Mouse (Mus musculus): ENCODE results near the gene Stk39. TPM values are rescaled to one million over a fixed set of nuclear protein-coding genes. Genes with fewer than 3 reads are reported as not detected.

Stk39 gene
- polyA plus RNA-seq, 1 experiment from 2014 or later: 30.0 TPM

DNA sequence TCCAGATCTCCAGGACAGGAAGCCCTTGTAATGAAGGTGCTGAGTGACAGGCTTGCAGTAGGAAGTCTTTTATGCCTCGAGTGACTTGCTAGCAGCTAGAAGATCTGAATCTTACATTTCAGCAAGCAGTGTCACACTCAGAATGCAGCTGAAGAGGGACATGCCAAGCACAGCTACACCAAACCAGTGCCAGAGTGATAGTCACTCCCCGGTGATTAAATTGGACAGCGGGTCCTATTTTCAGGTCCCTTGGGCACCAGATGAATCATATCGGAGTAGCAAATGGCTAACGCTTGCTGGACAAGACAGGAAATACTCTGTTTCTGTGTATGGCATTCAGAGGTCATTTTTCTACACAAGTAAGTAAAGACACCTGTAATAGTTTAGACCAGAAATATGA is 207.2 kb downstream of the Stk39 start:
- Histone ChIP-seq H3K27ac (ENCODE audit: low read depth, low read length) (no peak overlapping the region), H3K4me2 (replicated peaks; ENCODE audit: low read depth, low read length) (no peak overlapping the region), H3K9me3 (ENCODE audit: control insufficient read depth, low read length) (no peaks in the 10 kb centered on the region), H3K4me1 (ENCODE audit: control insufficient read depth, insufficient read depth, low read length) (no peaks in the 10 kb centered on the region), H3K4me3 (ENCODE audit: low read length) (no peak overlapping the region), H3K9ac (ENCODE audit: low read depth, low read length) (no peak overlapping the region), H3K36me3 (ENCODE audit: control insufficient read depth, insufficient read depth, low read length) (no peaks in the 10 kb centered on the region), H3K27me3 (ENCODE audit: control insufficient read depth, insufficient read depth, low read length) (no peaks in the 10 kb centered on the region)
- ATAC-seq (ENCODE audit: low FRiP score, low TSS enrichment): no peak
- 81% methylated on average over 5 of the region's 5 CpGs for WGBS

- WGBS: 91% methylated on average over 2 of the region's 2 CpGs
- H3K9me3 ChIP-seq (ENCODE audit: control insufficient read depth, low read length): no peaks in the 10 kb centered on the region
These were observed 211.2 kb downstream of the Stk39 start for GRCm38 (mm10) chr2:68260911-68261310.

DNA sequence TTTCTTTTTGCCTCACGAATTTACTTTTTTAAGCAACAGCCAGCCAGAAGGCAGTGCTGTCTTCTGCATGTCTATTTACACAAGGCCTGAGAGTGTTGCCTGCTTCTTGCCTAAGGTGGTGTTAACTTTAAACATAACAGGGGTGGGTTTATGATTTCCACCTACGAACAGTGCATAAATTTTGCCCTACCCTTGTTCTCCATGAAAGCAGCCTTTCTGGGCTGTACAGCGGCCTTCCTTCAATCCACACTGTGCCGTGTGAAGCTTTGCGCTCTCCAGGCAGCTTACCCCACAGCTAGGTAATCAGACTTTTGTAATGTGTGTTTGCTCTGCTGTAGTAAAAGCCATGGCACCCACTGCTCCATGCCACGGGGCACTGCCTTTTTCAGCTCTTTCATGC is 214.5 kb downstream of the Stk39 start:
- no peak for ATAC-seq (ENCODE audit: low FRiP score, low TSS enrichment)
- Histone ChIP-seq H3K4me2 (replicated peaks; ENCODE audit: low read depth, low read length) (no peak overlapping the region), H3K27ac (ENCODE audit: low read depth, low read length) (no peak overlapping the region), H3K4me3 (ENCODE audit: low read length) (no peak overlapping the region), H3K27me3 (ENCODE audit: control insufficient read depth, insufficient read depth, low read length) (no peaks in the 10 kb centered on the region), H3K36me3 (ENCODE audit: control insufficient read depth, insufficient read depth, low read length) (0 out of 2 replicates have a peak, but pooled peaks cover 3% of the 10 kb centered on the region), H3K4me1 (ENCODE audit: control insufficient read depth, insufficient read depth, low read length) (no peaks in the 10 kb centered on the region), H3K9ac (ENCODE audit: low read depth, low read length) (no peak overlapping the region), H3K9me3 (ENCODE audit: control insufficient read depth, low read length) (no peaks in the 10 kb centered on the region)
- 82% methylated on average over 6 of the region's 6 CpGs for WGBS

More at GRCm38 (mm10) chr2:68260911-68261310, 211.2 kb downstream of the Stk39 start:
- ATAC-seq (ENCODE audit: low FRiP score, low TSS enrichment): no peak
- Histone ChIP-seq H3K36me3 (ENCODE audit: control insufficient read depth, insufficient read depth, low read length) (0 out of 2 replicates have a peak, but pooled peaks cover 3% of the 10 kb centered on the region), H3K4me3 (ENCODE audit: low read length) (no peak overlapping the region), H3K4me2 (replicated peaks; ENCODE audit: low read depth, low read length) (no peak overlapping the region), H3K9ac (ENCODE audit: low read depth, low read length) (no peak overlapping the region), H3K4me1 (ENCODE audit: control insufficient read depth, insufficient read depth, low read length) (no peaks in the 10 kb centered on the region), H3K27ac (ENCODE audit: low read depth, low read length) (no peak overlapping the region), H3K27me3 (ENCODE audit: control insufficient read depth, insufficient read depth, low read length) (no peaks in the 10 kb centered on the region)

GRCm38 (mm10) chr2:68256472-68256871 is 215.6 kb downstream of the Stk39 start:
- WGBS: 93% methylated on average over 8 of the region's 8 CpGs
- no peak overlapping the region for H3K9ac ChIP-seq (ENCODE audit: low read depth, low read length)
- 0 out of 2 replicates have a peak, but pooled peaks cover 3% of the 10 kb centered on the region for H3K36me3 ChIP-seq (ENCODE audit: control insufficient read depth, insufficient read depth, low read length)
- H3K4me1 ChIP-seq (ENCODE audit: control insufficient read depth, insufficient read depth, low read length): no peaks in the 10 kb centered on the region
- no peaks in the 10 kb centered on the region for H3K9me3 ChIP-seq (ENCODE audit: control insufficient read depth, low read length)
- no peak for ATAC-seq (ENCODE audit: low FRiP score, low TSS enrichment)
- no peak overlapping the region for H3K27ac ChIP-seq (ENCODE audit: low read depth, low read length)
- no peak overlapping the region for H3K4me3 ChIP-seq (ENCODE audit: low read length)
- no peaks in the 10 kb centered on the region for H3K27me3 ChIP-seq (ENCODE audit: control insufficient read depth, insufficient read depth, low read length)
- H3K4me2 ChIP-seq (replicated peaks; ENCODE audit: low read depth, low read length): no peak overlapping the region

DNA sequence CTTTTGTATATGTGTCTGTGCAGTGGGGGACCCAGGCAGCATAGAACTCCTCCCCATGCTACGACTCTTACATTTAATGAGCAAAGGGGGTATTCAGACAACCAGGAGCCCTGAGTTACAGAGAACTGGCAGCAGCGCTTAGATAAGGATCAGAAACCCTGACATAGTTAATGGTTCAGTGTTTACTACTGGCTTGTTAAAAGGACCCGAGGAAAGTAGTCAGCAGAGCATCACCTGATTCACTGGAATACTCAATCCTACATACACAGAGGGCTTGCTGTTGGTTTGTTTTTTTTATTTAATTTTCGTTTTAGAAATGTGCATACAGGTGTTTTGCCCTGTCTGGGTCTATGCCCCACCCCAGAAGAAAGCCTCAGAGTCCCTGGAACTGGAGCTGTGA is 217.3 kb downstream of the Stk39 start:
- peak; percentile 39; the same call in 1 of the 2 replicates for ATAC-seq (ENCODE audit: low FRiP score, low TSS enrichment)

GRCm38 (mm10) chr2:68253222-68253621 is 218.8 kb downstream of the Stk39 start:
- WGBS: 84% methylated on average over 2 of the region's 2 CpGs

More for the DNA sequence above, 217.3 kb downstream of the Stk39 start:
- H3K9ac ChIP-seq (ENCODE audit: low read depth, low read length): no peak overlapping the region
- no peak overlapping the region for H3K4me3 ChIP-seq (ENCODE audit: low read length)
- 58% methylated on average over 4 of the region's 4 CpGs for WGBS
- H3K9me3 ChIP-seq (ENCODE audit: control insufficient read depth, low read length): no peaks in the 10 kb centered on the region
- 0 out of 2 replicates have a peak, but pooled peaks cover 3% of the 10 kb centered on the region for H3K36me3 ChIP-seq (ENCODE audit: control insufficient read depth, insufficient read depth, low read length)
- no peak overlapping the region for H3K27ac ChIP-seq (ENCODE audit: low read depth, low read length)
- no peak overlapping the region for H3K4me2 ChIP-seq (replicated peaks; ENCODE audit: low read depth, low read length)
- H3K4me1 ChIP-seq (ENCODE audit: control insufficient read depth, insufficient read depth, low read length): no peaks in the 10 kb centered on the region
- no peaks in the 10 kb centered on the region for H3K27me3 ChIP-seq (ENCODE audit: control insufficient read depth, insufficient read depth, low read length)

DNA sequence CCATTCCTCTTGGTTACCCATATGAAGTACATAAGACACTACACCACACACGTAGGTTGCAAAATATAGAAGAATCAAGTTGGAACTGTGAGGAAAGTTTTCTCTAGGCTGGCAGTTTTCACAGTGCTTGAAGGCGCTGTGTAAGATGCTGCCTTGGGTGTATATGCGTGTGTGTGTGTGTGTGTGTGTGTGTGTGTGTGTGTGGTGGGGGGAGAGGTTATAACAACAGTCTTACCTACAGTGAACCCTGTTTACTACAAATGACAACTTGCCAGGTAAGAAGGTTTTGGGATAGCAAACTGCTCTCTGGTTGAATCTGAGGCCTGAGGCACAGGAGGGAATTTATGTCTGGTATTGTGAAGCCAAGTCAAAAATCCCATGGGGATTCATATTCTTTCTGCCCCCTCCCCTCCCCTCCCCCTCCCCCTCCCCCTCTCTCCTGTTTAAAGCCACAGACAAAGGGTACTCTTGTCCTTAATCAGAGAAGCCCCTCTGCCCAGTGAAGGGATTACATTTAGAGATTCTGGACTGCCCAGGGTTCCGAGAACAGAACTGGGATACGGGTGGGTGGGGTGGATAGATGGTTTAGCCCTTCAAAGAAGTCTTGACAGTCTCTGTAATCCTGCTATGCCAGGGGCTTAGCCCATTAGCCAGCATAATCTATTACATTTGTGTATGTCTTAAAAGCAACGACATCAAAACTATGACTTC is 219.9 kb downstream of the Stk39 start:
- Histone ChIP-seq H3K9ac (ENCODE audit: low read depth, low read length) (no peak overlapping the region), H3K27ac (ENCODE audit: low read depth, low read length) (no peak overlapping the region)
- no peak for ATAC-seq (ENCODE audit: low FRiP score, low TSS enrichment)

More at GRCm38 (mm10) chr2:68253222-68253621, 218.8 kb downstream of the Stk39 start:
- Histone ChIP-seq H3K9ac (ENCODE audit: low read depth, low read length) (no peak overlapping the region), H3K36me3 (ENCODE audit: control insufficient read depth, insufficient read depth, low read length) (0 out of 2 replicates have a peak, but pooled peaks cover 3% of the 10 kb centered on the region), H3K9me3 (ENCODE audit: control insufficient read depth, low read length) (no peaks in the 10 kb centered on the region), H3K4me3 (ENCODE audit: low read length) (no peak overlapping the region), H3K27me3 (ENCODE audit: control insufficient read depth, insufficient read depth, low read length) (no peaks in the 10 kb centered on the region), H3K4me1 (ENCODE audit: control insufficient read depth, insufficient read depth, low read length) (no peaks in the 10 kb centered on the region), H3K27ac (ENCODE audit: low read depth, low read length) (no peak overlapping the region), H3K4me2 (replicated peaks; ENCODE audit: low read depth, low read length) (no peak overlapping the region)
- ATAC-seq (ENCODE audit: low FRiP score, low TSS enrichment): no peak

DNA sequence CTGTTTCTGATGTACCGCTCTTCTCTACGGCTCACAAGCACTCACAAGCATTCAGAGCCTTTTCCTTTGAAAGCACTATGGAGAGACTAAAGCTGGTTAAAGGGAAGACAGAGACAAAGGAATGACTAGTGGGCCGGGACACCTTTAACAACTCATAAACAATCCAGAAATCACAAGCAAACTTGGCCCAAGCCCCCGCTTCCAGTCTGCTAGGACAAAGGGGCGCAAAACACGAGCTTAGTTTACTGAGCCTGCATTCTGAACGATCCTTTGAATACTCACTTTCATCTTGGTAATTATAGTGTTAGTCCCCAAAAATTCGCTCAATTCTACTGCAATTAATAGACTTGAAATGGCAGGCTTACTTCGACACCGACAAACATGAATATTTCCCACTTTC is 221.2 kb downstream of the Stk39 start:
- no peaks in the 10 kb centered on the region for H3K9me3 ChIP-seq (ENCODE audit: control insufficient read depth, low read length)
- WGBS: 89% methylated on average over 10 of the region's 10 CpGs
- H3K27me3 ChIP-seq (ENCODE audit: control insufficient read depth, insufficient read depth, low read length): no peaks in the 10 kb centered on the region
- H3K36me3 ChIP-seq (ENCODE audit: control insufficient read depth, insufficient read depth, low read length): no peaks in the 10 kb centered on the region
- H3K4me1 ChIP-seq (ENCODE audit: control insufficient read depth, insufficient read depth, low read length): peaks cover 7% of the 10 kb centered on the region; the same call in 1 of the 2 replicates
- no peak overlapping the region for H3K27ac ChIP-seq (ENCODE audit: low read depth, low read length)
- no peak overlapping the region for H3K4me2 ChIP-seq (replicated peaks; ENCODE audit: low read depth, low read length)
- no peak overlapping the region for H3K9ac ChIP-seq (ENCODE audit: low read depth, low read length)
- no peak overlapping the region for H3K4me3 ChIP-seq (ENCODE audit: low read length)
- ATAC-seq (ENCODE audit: low FRiP score, low TSS enrichment): no peak

More for the DNA sequence above, 219.9 kb downstream of the Stk39 start:
- Histone ChIP-seq H3K4me3 (ENCODE audit: low read length) (no peak overlapping the region), H3K4me2 (replicated peaks; ENCODE audit: low read depth, low read length) (no peak overlapping the region), H3K9me3 (ENCODE audit: control insufficient read depth, low read length) (no peaks in the 10 kb centered on the region), H3K36me3 (ENCODE audit: control insufficient read depth, insufficient read depth, low read length) (0 out of 2 replicates have a peak, but pooled peaks cover 3% of the 10 kb centered on the region), H3K27me3 (ENCODE audit: control insufficient read depth, insufficient read depth, low read length) (no peaks in the 10 kb centered on the region), H3K4me1 (ENCODE audit: control insufficient read depth, insufficient read depth, low read length) (no peaks in the 10 kb centered on the region)
- 90% methylated on average over 6 of the region's 6 CpGs for WGBS

- H3K27me3 ChIP-seq (ENCODE audit: control insufficient read depth, insufficient read depth, low read length): no peaks in the 10 kb centered on the region
- H3K4me3 ChIP-seq (ENCODE audit: low read length): no peak overlapping the region
- no peaks in the 10 kb centered on the region for H3K9me3 ChIP-seq (ENCODE audit: control insufficient read depth, low read length)
- peaks cover 8% of the 10 kb centered on the region; the same call in 1 of the 2 replicates for H3K4me1 ChIP-seq (ENCODE audit: control insufficient read depth, insufficient read depth, low read length)
- H3K36me3 ChIP-seq (ENCODE audit: control insufficient read depth, insufficient read depth, low read length): no peaks in the 10 kb centered on the region
- no peak overlapping the region for H3K27ac ChIP-seq (ENCODE audit: low read depth, low read length)
- 85% methylated on average over 4 of the region's 4 CpGs for WGBS
- ATAC-seq (ENCODE audit: low FRiP score, low TSS enrichment): no peak
- H3K9ac ChIP-seq (ENCODE audit: low read depth, low read length): no peak overlapping the region
- H3K4me2 ChIP-seq (replicated peaks; ENCODE audit: low read depth, low read length): no peak overlapping the region
These were observed 222.1 kb downstream of the Stk39 start for GRCm38 (mm10) chr2:68249855-68250424.

Data from kidney, embryonic 14.5 days (tissue).